Mouse (Mus musculus) testis, adult 2 months (tissue): ENCODE results near the gene Gca. TPM values are rescaled to one million over a fixed set of nuclear protein-coding genes. Genes with fewer than 3 reads are reported as not detected.

ENCODE experiments used
- H3K27ac ChIP-seq: fragments of 200-500 bp; 2 replicates; pipeline ENCODE4 v1.5.1; 2012; ENCODE audit warnings: low read depth, low read length; ENCODE audit not compliant: control insufficient read depth, insufficient read depth
- H3K27me3 ChIP-seq: fragments of 200-500 bp; 2 replicates; pipeline ENCODE4 v1.6.1; 2012; ENCODE audit warnings: mild to moderate bottlenecking, low read length, moderate library complexity; ENCODE audit not compliant: control insufficient read depth, insufficient read depth
- H3K36me3 ChIP-seq: fragments of 200-500 bp; 2 replicates; pipeline ENCODE4 v1.6.1; 2012; ENCODE audit warnings: mild to moderate bottlenecking, low read length; ENCODE audit not compliant: control insufficient read depth, insufficient read depth
- H3K4me1 ChIP-seq: fragments of 200-500 bp; 2 replicates; pipeline ENCODE4 v1.6.1; 2012; ENCODE audit warnings: low read length; ENCODE audit not compliant: control insufficient read depth, insufficient read depth
- H3K4me3 ChIP-seq: fragments of 200-500 bp; 2 replicates; pipeline ENCODE4 v1.5.1; 2012; ENCODE audit warnings: low read depth, mild to moderate bottlenecking, low read length, moderate library complexity, mixed read lengths; ENCODE audit not compliant: control insufficient read depth
- CTCF ChIP-seq: fragments of 200-500 bp; IDR thresholded peaks from 2 replicates; pipeline ENCODE4 v1.5.1; 2012; ENCODE audit warnings: low read depth, mild to moderate bottlenecking, inconsistent platforms, low read length, moderate library complexity; ENCODE audit not compliant: control insufficient read depth, insufficient read depth, insufficient replicate concordance
- POLR2A ChIP-seq: fragments of 200-500 bp; IDR thresholded peaks from 2 replicates; pipeline ENCODE4 v1.6.1; 2012; ENCODE audit warnings: low read depth, mild to moderate bottlenecking, inconsistent platforms, low read length, moderate library complexity; ENCODE audit not compliant: control insufficient read depth
- polyA plus RNA-seq: library from polyadenylated mRNA; depleted of rRNA; stranded (reverse); fragments of >200 nt; gene quantifications from 2 replicates; pipeline ENCODE4 v1.2.3, GENCODE M21; 2012; rRNA removed

Gca gene
- polyA plus RNA-seq, 1 experiment: 26.4 TPM

DNA sequence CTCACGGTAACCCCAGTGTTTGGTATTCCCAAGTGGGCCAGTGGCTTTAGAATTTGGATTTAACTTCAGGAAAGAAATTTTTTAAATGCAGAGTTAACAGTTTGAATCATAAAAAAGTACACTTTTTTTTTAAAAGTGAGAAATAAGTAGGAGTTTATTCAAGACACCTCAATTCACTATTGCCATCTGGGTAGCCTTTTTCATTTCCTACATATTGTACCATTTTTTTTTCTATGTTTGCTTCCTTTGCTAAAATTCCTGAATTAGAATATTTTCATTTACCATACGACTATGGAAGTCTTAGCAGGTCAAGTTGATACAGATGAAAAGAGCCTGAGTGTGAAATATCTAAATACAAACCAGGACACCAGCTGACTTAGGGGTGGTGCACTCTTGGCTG lies 79.0 kb downstream of the Gca start:
- TF ChIP-seq CTCF: no peak
- no peak for TF ChIP-seq POLR2A
- Histone ChIP-seq H3K4me3 (no peak overlapping the region), H3K4me1 (no peaks in the 10 kb centered on the region), H3K27ac (no peak overlapping the region), H3K36me3 (no peaks in the 10 kb centered on the region), H3K27me3 (no peaks in the 10 kb centered on the region)

Other genes starting within 250 kb of the Gca start
- gene Gcg, start 180.6 kb upstream of the Gca start, polyA plus RNA-seq: not detected in 2 replicates
- not detected in 2 replicates for gene Fap, start 90.2 kb upstream of the Gca start, polyA plus RNA-seq
- gene Ifih1, start 18.0 kb upstream of the Gca start, polyA plus RNA-seq: 0.26 and 0.31 TPM in 2 replicates